Mouse (Mus musculus) embryo, embryonic 10.5 days (tissue): ENCODE results near the gene Obox3.
"Not testable (repeated sequence)": the region's sequence is repeated elsewhere in the genome, so short reads cannot be mapped to it uniquely, and the experiment has no call there.

Experiments
- DNase-seq: peaks from one replicate; pipeline ENCODE4 v3.0.0-alpha.2; 2015; ENCODE audit warnings: low spot score

Obox3 gene

GRCm38 (mm10) chr7:15639802-15640201, at the start of gene Obox3:
Gene Obox3 (minus strand): TSS chr7:15639902.
- not testable (repeated sequence) for DNase-seq

GRCm38 (mm10) chr7:15509411-15509810, 130.3 kb downstream of the Obox3 start:
- not testable (repeated sequence) for DNase-seq
